Mouse (Mus musculus) C2C12 (cell line): ENCODE measurements around the gene Olfr427.
"Not testable (repeated sequence)": the region's sequence is repeated elsewhere in the genome, so short reads cannot be mapped to it uniquely, and the experiment has no call there.

ENCODE experiments used
- CEBPB ChIP-seq: IDR thresholded peaks from one replicate; pipeline ENCODE4 v1.6.1; 2011; ENCODE audit warnings: low read depth, mild to moderate bottlenecking, control low read depth, moderate library complexity
- CTCF ChIP-seq: IDR thresholded peaks from one replicate; pipeline ENCODE4 v1.5.1; 2011; ENCODE audit not compliant: control insufficient read depth, insufficient read depth, insufficient read length
- MYOG ChIP-seq: IDR thresholded peaks from one replicate; pipeline ENCODE4 v1.6.1; 2011; ENCODE audit not compliant: control insufficient read depth, insufficient read length; ENCODE audit errors: extremely low read depth
- USF1 ChIP-seq: IDR thresholded peaks from one replicate; pipeline ENCODE4 v1.6.1; 2011; ENCODE audit warnings: low read depth, mild to moderate bottlenecking, control low read depth, moderate library complexity

DNA sequence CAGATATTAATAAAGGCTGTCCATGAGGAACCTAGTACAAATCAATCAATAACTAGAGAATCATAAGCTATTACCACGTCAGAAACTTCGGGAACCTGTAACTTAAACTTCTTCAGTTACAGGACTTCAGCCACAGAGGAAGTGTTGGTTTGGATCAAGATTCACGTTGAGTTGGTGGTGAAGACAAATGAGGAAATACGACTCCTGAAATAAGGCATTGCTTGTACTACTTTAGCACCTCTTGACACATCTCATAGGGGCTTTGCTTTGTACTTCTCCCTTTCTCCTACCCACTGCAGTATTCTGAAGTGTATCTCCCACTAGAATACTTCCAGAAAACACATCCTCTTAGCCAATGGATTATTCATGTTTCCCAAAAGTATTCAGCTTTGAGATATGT is 47.3 kb upstream of the Olfr427 start:
- not testable (repeated sequence) for TF ChIP-seq CTCF, CEBPB, MYOG, USF1
